Mouse (Mus musculus): ENCODE results near the gene Rarb.

GRCm38 (mm10) chr14:16447587-16447986, 371.4 kb downstream of the Rarb start:
- TF ChIP-seq CTCF (IDR thresholded peaks at IDR 0.05; ENCODE audit: low read depth) (peak; percentile 76), EP300 (IDR thresholded peaks at IDR 0.05; ENCODE audit: low read depth) (no peak)
